Mouse (Mus musculus): ENCODE measurements at regions not wholly inside any gene's neighbourhood (a gene's known extent, or its start where the extent isn't known, plus 50 kb on each side); places are given as distances from the start of the nearest gene placed in this dataset.

GRCm38 (mm10) chr9:46830316-46830715 is 168.2 kb upstream of the Gm4791 start:
- no peak for TF ChIP-seq CTCF (IDR thresholded peaks at IDR 0.05; ENCODE audit: borderline replicate concordance, control insufficient read depth, extremely low read depth, insufficient read depth, low read length, poor library complexity)
- no peak for TF ChIP-seq POLR2A (IDR thresholded peaks at IDR 0.05; ENCODE audit: control insufficient read depth, extremely low read depth, insufficient read depth, low read length, poor library complexity)

Measured in thymus, adult 2 months (tissue).